Mouse (Mus musculus) myocyte (in vitro differentiated cells): ENCODE data around the gene Rnaseh2a. TPM values are rescaled to one million over a fixed set of nuclear protein-coding genes. Genes with fewer than 3 reads are reported as not detected.

Experiments
- H3K27me3 ChIP-seq: one replicate; pipeline ENCODE4 v1.6.1; 2011; ENCODE audit not compliant: control insufficient read depth, insufficient read depth, insufficient read length
- H3K36me3 ChIP-seq: one replicate; pipeline ENCODE4 v1.6.1; 2011; ENCODE audit not compliant: control insufficient read depth, insufficient read depth
- H3K4me2 ChIP-seq: one replicate; pipeline ENCODE4 v1.6.1; 2011; ENCODE audit warnings: low read depth, control low read depth
- H3K4me3 ChIP-seq: one replicate; pipeline ENCODE4 v1.5.1; 2011; ENCODE audit warnings: mild to moderate bottlenecking, control low read depth, moderate library complexity
- H3K79me2 ChIP-seq: one replicate; pipeline ENCODE4 v1.6.1; 2011; ENCODE audit not compliant: control insufficient read depth, insufficient read depth
- H3ac ChIP-seq: one replicate; pipeline ENCODE4 v1.6.1; 2011; ENCODE audit not compliant: control insufficient read depth, insufficient read length
- CEBPB ChIP-seq: IDR thresholded peaks from 2 replicates; pipeline ENCODE4 v1.6.1; 2011; ENCODE audit warnings: mild to moderate bottlenecking, moderate library complexity; ENCODE audit not compliant: poor library complexity, insufficient read depth, severe bottlenecking
- E2F4 ChIP-seq: IDR thresholded peaks from one replicate; pipeline ENCODE4 v1.6.1; 2011; ENCODE audit warnings: mild to moderate bottlenecking, control low read depth, moderate library complexity; ENCODE audit not compliant: insufficient read depth
- MAX ChIP-seq: IDR thresholded peaks from one replicate; pipeline ENCODE4 v1.6.1; 2011; ENCODE audit warnings: low read depth, mild to moderate bottlenecking, control low read depth
- MYOD1 ChIP-seq, 3 experiments: IDR thresholded peaks; one replicate each; pipeline ENCODE4 v1.6.1; 2011; ENCODE audit warnings: control low read depth in 2 of 3, low read depth in 2 of 3, mild to moderate bottlenecking in 2 of 3, moderate library complexity in 1 of 3; ENCODE audit not compliant: insufficient read length in 2 of 3, control insufficient read depth in 1 of 3
- MYOG ChIP-seq, 3 experiments: IDR thresholded peaks; one replicate each; pipeline ENCODE4 v1.6.1; 2011; ENCODE audit warnings: control low read depth in 2 of 3, low read depth in 2 of 3, mild to moderate bottlenecking in 2 of 3; ENCODE audit not compliant: insufficient read length in 2 of 3, control insufficient read depth in 1 of 3, insufficient read depth in 1 of 3
- POLR2A ChIP-seq: IDR thresholded peaks from one replicate; pipeline ENCODE4 v1.6.1; 2011; ENCODE audit warnings: low read depth, mild to moderate bottlenecking, control low read depth, moderate library complexity; ENCODE audit not compliant: insufficient read length
- POLR2AphosphoS2 ChIP-seq: IDR thresholded peaks from one replicate; pipeline ENCODE4 v1.6.1; 2011; ENCODE audit warnings: low read depth, control low read depth; ENCODE audit not compliant: insufficient read length
- REST ChIP-seq: IDR thresholded peaks from one replicate; pipeline ENCODE4 v1.6.1; 2011; ENCODE audit warnings: mild to moderate bottlenecking, control low read depth, moderate library complexity; ENCODE audit not compliant: insufficient read depth, insufficient read length
- SRF ChIP-seq: IDR thresholded peaks from one replicate; pipeline ENCODE4 v1.6.1; 2011; ENCODE audit warnings: low read depth; ENCODE audit not compliant: control insufficient read depth, insufficient read length
- TCF12 ChIP-seq: IDR thresholded peaks from one replicate; pipeline ENCODE4 v1.6.1; 2011; ENCODE audit warnings: mild to moderate bottlenecking, control low read depth; ENCODE audit not compliant: poor library complexity, insufficient read depth, severe bottlenecking
- TCF3 ChIP-seq: IDR thresholded peaks from one replicate; pipeline ENCODE4 v1.6.1; 2011; ENCODE audit warnings: low read depth, control low read depth; ENCODE audit not compliant: insufficient read length
- USF1 ChIP-seq: IDR thresholded peaks from one replicate; pipeline ENCODE4 v1.6.1; 2011; ENCODE audit warnings: low read depth, mild to moderate bottlenecking, control low read depth, moderate library complexity
- polyA plus RNA-seq: library from polyadenylated mRNA; unstranded; fragments of >200 nt; fragmentation: generic; extraction: Trizol; gene quantifications from one replicate; pipeline ENCODE4 v1.2.1, GENCODE M21; 2012; ENCODE audit warnings: missing spikeins

Rnaseh2a gene
- polyA plus RNA-seq, 1 experiment = 74.1 TPM

DNA sequence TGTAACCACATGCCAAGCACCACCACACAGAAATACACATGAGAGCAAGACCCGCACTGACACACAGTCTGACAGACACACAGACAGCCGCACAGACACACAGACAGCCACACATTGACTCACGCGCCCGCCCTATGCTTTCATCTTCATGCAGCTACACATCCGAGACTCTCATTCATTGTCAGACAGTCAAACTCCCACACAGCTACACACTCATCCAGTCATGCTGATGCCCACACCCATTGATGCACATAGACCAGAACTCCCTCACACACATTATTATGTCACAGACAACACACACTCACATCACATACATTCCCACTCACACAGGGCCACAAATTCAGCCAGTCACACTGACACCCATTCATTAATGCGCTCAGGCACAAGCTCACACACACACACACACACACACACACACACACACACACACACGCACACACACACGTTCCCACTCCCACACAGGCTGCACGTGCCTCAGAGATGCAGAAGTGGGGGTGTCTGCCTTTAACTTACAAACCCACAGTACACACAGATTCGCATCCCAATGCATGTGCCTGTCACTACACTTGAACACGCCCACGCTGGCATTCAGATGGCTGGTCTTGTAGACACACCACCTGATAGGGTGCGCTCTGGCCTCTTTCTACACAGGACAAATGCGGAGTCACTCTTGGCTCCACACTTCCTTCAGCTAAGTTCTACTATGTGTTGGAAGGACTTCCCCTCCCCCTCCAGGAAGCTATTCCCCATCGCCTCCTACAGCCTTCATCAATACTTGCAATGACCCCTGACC lies 35.6 kb downstream of the Rnaseh2a start:
- H3K27me3 ChIP-seq = peaks cover 63% of the 10 kb centered on the region
- no peaks in the 10 kb centered on the region for H3K36me3 ChIP-seq
- H3K4me3 ChIP-seq = no peak overlapping the region
- no peak overlapping the region for H3ac ChIP-seq
- no peaks in the 10 kb centered on the region for H3K79me2 ChIP-seq
- H3K4me2 ChIP-seq = no peak overlapping the region
- TF ChIP-seq MYOG (IDR thresholded peaks at IDR 0.05; ENCODE audit: control insufficient read depth in 1 of 3, insufficient read depth in 1 of 3, insufficient read length in 2 of 3, low read depth in 2 of 3) (no peak), TCF12 (no peak), POLR2A (no peak), POLR2AphosphoS2 (no peak), REST (no peak), TCF3 (no peak), CEBPB (no peak), SRF (no peak), MYOD1 (IDR thresholded peaks at IDR 0.05; ENCODE audit: control insufficient read depth in 1 of 3, insufficient read length in 2 of 3, low read depth in 2 of 3) (no peak), USF1 (no peak), MAX (no peak), E2F4 (no peak)

DNA sequence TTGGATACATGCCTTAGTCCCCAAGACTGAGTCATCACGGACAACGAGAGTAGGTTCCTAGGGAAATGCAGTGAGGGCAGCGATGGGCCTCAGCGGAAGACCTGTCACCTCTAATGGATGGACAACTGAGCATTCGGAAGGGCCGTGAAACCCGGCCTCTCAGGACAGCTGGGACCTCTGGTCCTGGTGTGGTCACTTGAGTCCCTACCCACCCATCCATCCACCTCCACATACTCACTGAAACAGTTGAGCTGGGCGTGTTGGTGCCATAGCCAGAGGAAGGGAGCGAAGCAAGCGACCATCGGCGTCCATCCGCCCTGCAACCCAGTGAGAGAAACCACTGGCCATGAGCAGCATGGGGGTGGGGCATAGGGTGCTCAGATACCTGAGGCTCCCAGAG lies 39.0 kb downstream of the Rnaseh2a start:
- Histone ChIP-seq H3K36me3 (no peaks in the 10 kb centered on the region), H3K4me2 (no peak overlapping the region), H3K4me3 (no peak overlapping the region), H3ac (no peak overlapping the region), H3K27me3 (peaks cover 38% of the 10 kb centered on the region), H3K79me2 (no peaks in the 10 kb centered on the region)
- no peak for TF ChIP-seq TCF12
- TF ChIP-seq MYOD1 (IDR thresholded peaks at IDR 0.05; ENCODE audit: control insufficient read depth in 1 of 3, insufficient read length in 2 of 3, low read depth in 2 of 3) = no peak

DNA sequence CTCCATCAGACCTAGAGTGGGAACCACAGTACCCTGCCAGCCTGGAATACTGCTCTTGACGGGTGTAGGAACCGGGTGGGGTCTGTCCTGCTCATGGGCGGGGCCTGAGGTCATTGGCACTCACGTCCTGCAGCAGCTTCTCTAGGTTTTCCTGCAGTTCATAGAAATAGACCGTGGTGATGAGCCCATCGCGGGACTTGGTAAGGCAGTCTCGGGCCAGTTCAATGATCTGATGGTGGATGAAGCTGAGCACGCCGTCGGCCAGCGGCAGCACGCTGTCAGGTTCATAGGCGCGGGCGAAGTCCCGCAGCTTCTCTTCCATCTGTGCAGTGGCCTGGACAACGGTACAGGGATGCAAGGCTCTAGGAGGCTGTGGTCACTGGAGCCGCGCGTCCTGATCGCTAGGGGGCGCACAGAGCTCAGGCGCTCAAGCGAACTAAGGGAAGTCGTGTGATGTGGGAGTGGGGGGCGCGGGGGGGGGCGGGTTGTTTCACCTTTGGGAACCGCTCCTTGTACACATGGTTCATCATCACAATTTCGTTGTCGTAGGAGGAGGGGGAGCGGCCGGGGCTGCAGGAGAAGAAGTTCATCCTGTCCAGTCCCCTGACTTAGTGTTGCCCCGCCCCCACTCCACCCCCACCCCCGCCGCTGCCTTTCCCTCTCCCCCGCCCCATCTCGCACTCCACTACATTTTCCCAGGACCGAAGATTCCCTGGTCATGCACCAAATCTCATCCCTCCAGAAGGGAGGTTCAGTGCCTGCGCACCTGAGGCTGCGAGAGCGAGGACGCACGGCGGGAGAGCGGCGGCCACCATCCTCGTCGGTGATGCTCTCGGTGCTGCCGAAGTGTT lies 40.9 kb downstream of the Rnaseh2a start:
- Histone ChIP-seq H3K27me3 (peaks cover 20% of the 10 kb centered on the region), H3ac (no peak overlapping the region), H3K4me2 (no peak overlapping the region), H3K36me3 (no peaks in the 10 kb centered on the region), H3K79me2 (no peaks in the 10 kb centered on the region), H3K4me3 (no peak overlapping the region)
- TF ChIP-seq MAX (no peak), TCF12 (no peak), MYOD1 (IDR thresholded peaks at IDR 0.05; ENCODE audit: control insufficient read depth in 1 of 3, insufficient read length in 2 of 3, low read depth in 2 of 3) (no peak), REST (no peak), TCF3 (no peak), POLR2A (no peak), POLR2AphosphoS2 (no peak), CEBPB (no peak), USF1 (no peak), SRF (no peak)

DNA sequence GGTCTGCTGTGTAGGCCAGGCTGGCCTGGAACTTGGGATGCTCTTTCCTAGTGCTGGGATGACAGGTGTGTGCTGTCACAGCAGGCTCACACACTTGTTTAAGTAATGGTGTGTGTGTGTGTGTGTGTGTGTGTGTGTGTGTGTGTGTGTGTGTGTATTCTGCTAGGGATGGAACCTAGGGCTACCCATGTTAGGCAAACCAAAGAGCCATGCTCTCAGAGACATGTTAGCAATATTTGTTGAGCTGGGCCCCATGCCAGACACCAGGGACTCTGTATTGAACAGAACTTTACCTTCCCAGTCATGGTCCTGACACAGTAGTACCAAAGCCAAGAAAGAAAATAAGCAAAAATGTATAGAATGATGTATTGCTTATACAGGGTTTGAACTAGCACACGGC lies 42.1 kb downstream of the Rnaseh2a start:
- Histone ChIP-seq H3K36me3 (no peaks in the 10 kb centered on the region), H3K4me3 (no peak overlapping the region), H3ac (no peak overlapping the region), H3K4me2 (no peak overlapping the region), H3K27me3 (peaks cover 20% of the 10 kb centered on the region), H3K79me2 (no peaks in the 10 kb centered on the region)
- TF ChIP-seq TCF3 (no peak), MAX (no peak), POLR2A (no peak), E2F4 (no peak), TCF12 (no peak)

DNA sequence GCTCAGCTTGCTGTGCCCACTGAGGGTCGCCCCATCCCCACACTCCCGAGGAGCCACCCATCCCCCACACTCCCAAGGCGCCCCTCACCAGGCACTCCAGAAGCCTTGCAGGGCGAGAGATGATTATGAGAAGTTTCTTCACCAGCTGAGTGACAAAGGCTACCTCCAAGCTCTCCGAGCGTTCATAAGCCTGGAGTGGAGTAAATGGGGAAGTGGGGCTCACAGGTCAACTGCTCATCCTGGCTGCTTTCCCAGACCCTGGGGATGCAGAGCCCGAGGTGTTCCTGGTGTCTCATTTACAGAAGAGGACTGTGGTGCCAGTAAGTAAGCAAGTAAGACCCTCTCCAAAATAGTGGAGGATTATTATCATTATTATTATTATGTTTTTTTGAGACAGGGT lies 44.0 kb downstream of the Rnaseh2a start:
- Histone ChIP-seq H3K4me3 (no peak overlapping the region), H3K36me3 (no peaks in the 10 kb centered on the region), H3K27me3 (peaks cover 11% of the 10 kb centered on the region), H3ac (no peak overlapping the region), H3K4me2 (no peak overlapping the region), H3K79me2 (no peaks in the 10 kb centered on the region)
- no peak for TF ChIP-seq POLR2A
- TF ChIP-seq TCF3 = no peak
- TF ChIP-seq MAX = no peak
- TF ChIP-seq POLR2AphosphoS2 = no peak
- TF ChIP-seq E2F4 = no peak
- TF ChIP-seq REST = no peak
- TF ChIP-seq MYOD1 (IDR thresholded peaks at IDR 0.05; ENCODE audit: control insufficient read depth in 1 of 3, insufficient read length in 2 of 3, low read depth in 2 of 3) = no peak
- TF ChIP-seq TCF12 = no peak
- no peak for TF ChIP-seq MYOG (IDR thresholded peaks at IDR 0.05; ENCODE audit: control insufficient read depth in 1 of 3, insufficient read depth in 1 of 3, insufficient read length in 2 of 3, low read depth in 2 of 3)
- TF ChIP-seq USF1 = no peak
- no peak for TF ChIP-seq SRF
- TF ChIP-seq CEBPB = no peak
